Comparison of ENCODE assay signal across 8 mouse cellular contexts in the genomic region with DNA sequence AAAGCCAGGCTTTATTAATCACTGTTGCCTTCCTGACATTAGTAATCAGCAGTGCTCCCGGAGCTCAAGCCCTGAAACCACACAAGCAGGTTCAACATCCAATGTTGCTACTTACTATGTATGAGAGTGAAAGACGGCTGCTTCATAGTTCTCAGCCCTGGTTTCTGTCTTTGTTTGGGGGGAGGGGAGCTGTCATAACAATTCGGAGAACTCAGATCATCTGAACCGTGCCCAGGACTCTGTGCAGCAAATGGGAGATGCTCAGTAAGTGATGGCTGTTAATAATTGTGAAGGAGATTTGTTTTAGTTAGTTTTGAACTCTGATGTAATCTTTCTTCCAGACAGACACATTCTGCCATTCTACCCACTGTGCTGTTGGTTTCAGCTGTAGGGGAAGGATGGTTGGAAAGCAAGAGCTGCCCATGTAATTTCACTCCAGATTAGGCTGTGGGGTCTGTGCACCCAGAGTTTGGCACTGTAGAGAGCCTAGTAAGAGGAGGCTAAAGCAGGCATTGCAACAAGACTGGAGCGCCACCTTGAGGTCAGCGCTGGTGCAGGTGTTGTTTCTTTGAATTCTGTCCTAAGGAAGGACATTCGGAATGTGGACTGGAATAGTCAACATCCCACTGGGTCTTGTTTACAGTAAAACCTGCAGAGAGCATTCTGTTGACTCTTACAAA. TPM values are rescaled to one million over a fixed set of nuclear protein-coding genes. Genes with fewer than 3 reads are reported as not detected.
DNase-seq lines count a peak whose midpoint lies in the region; ATAC-seq and TF ChIP-seq lines count a peak whose summit lies in the region.

No protein-coding gene starts in this region.

- no peak for TF ChIP-seq EP300 in ES-Bruce4 (IDR thresholded peaks at IDR 0.05; ENCODE audit: insufficient read depth, low read depth, low read length)

- H3K4me1 ChIP-seq in ES-Bruce4 (ENCODE audit: control insufficient read depth, insufficient read depth, low read length): no peaks in the 10 kb centered on the region

- no peaks in the 10 kb centered on the region for H3K9me3 ChIP-seq in ES-Bruce4 (replicated peaks; ENCODE audit: control insufficient read depth, insufficient read depth, low read length, poor library complexity, severe bottlenecking)

- no peak overlapping the region for H3K4me3 ChIP-seq in ES-Bruce4 (ENCODE audit: low read depth, low read length)

- TF ChIP-seq POLR2A in ES-Bruce4 (IDR thresholded peaks at IDR 0.05; ENCODE audit: insufficient read depth, low read length): no peak

- ATAC-seq in erythroblast, adult 5-6 weeks (replicated peaks; ENCODE audit: low FRiP score, poor library complexity, severe bottlenecking): 0 out of 2 replicates have a peak, but pooled peaks have one; percentile 52

- TF ChIP-seq CTCF in ES-Bruce4 (IDR thresholded peaks at IDR 0.05; ENCODE audit: low read depth, low read length): peak; percentile 95

- intact Hi-C loops in heart, postnatal 36 days (cut with DNase I): loop anchor here (1.0 to 5.0 kb wide), 4 partner anchors 104 to 151 kb away; no protein-coding TSS in a partner anchor

- no peaks in the 10 kb centered on the region; the same call in 1 of the 2 replicates for H3K27me3 ChIP-seq in ES-Bruce4 (ENCODE audit: control insufficient read depth, insufficient read depth, low read length, poor library complexity, severe bottlenecking)

- no peak overlapping the region for H3K27ac ChIP-seq in ES-Bruce4 (ENCODE audit: insufficient read depth, low read length)

- H3K9ac ChIP-seq in ES-Bruce4 (ENCODE audit: low read depth, poor library complexity, severe bottlenecking): no peak overlapping the region

- DNase-seq in brain, adult 2 months (ENCODE audit: low read depth, low spot score): peak; percentile 84
- DNase-seq in heart, postnatal 36 days: peak; percentile 68 to 83
- DNase-seq in layer of hippocampus, adult 9-10 months (ENCODE audit: low spot score): peak; percentile 61
- peak; percentile 75 for DNase-seq in lung, postnatal 25 days (ENCODE audit: low spot score)
- peak; percentile 58 for DNase-seq in right cerebral cortex, postnatal 25 days
- peak; percentile 67 to 75 for DNase-seq in urinary bladder, postnatal 36 days (ENCODE audit: low spot score in 2 of 2)

- H3K36me3 ChIP-seq in ES-Bruce4 (ENCODE audit: control insufficient read depth, insufficient read depth, low read length, poor library complexity, severe bottlenecking): no peaks in the 10 kb centered on the region

RNA-seq across cellular contexts. Expression of a gene that starts 5.7 kb away (rescaled TPM):
- polyA plus RNA-seq in ES-Bruce4 (2011; ENCODE audit: insufficient read depth, insufficient read length, low read depth, missing spikeins): 36.9 and 39.1 TPM in 2 replicates
- 9.6 and 13.8 TPM in 2 replicates for total RNA-seq in erythroblast, adult 5-6 weeks (2015; ENCODE audit: low replicate concordance)
- 17.6 and 19.3 TPM in 2 replicates for total RNA-seq in erythroblast, adult 5-6 weeks (2017; ENCODE audit: low replicate concordance)
- 10 to 100 TPM; 10.9 to 12.6 TPM for total RNA-seq in heart, postnatal 36 days (2021)

RNA-seq across cellular contexts. Expression of a gene that starts 28.1 kb away (rescaled TPM):
- polyA plus RNA-seq in ES-Bruce4 (2011; ENCODE audit: insufficient read depth, insufficient read length, low read depth, missing spikeins): 16.0 and 16.4 TPM in 2 replicates
- 10.0 and 11.0 TPM in 2 replicates for total RNA-seq in erythroblast, adult 5-6 weeks (2015; ENCODE audit: low replicate concordance)
- total RNA-seq in erythroblast, adult 5-6 weeks (2017; ENCODE audit: low replicate concordance): 6.1 and 8.9 TPM in 2 replicates
- 10 to 100 TPM; 26.1 to 26.6 TPM for total RNA-seq in heart, postnatal 36 days (2021)
